ENCODE assay signal across 8 mouse cellular contexts in genomic region chr8:122769251-122770058, GRCm38 (mm10). TPM values are rescaled to one million over a fixed set of nuclear protein-coding genes. Genes with fewer than 3 reads are reported as not detected.
DNase-seq lines count a peak whose midpoint lies in the region; ATAC-seq and TF ChIP-seq lines count a peak whose summit lies in the region.

No protein-coding gene starts in this region.

- TF ChIP-seq CTCF in intestine, postnatal 0 days (IDR thresholded peaks at IDR 0.05; ENCODE audit: low read depth) = no peak

- 0 out of 2 replicates have a peak, but pooled peaks have one; percentile 17 for ATAC-seq in intestine, postnatal 0 days
- ATAC-seq in intestine, embryonic 16.5 days = no peak
- ATAC-seq in megakaryocyte progenitor cell, adult 5-6 weeks (replicated peaks; ENCODE audit: poor library complexity) = no peak

- H3K4me3 ChIP-seq in intestine, postnatal 0 days (ENCODE audit: low read depth, low read length) = no peak overlapping the region
- no peak overlapping the region for H3K4me3 ChIP-seq in intestine, embryonic 16.5 days (ENCODE audit: low read length)

- no peak overlapping the region for H3K27ac ChIP-seq in intestine, postnatal 0 days (ENCODE audit: low read depth, low read length)
- no peak overlapping the region for H3K27ac ChIP-seq in intestine, embryonic 16.5 days (ENCODE audit: low read length)

- WGBS in intestine, postnatal 0 days = 54% methylated on average over 24 of the region's 24 CpGs
- 56% methylated on average over 24 of the region's 24 CpGs for WGBS in intestine, embryonic 16.5 days

- no peak overlapping the region for H3K4me2 ChIP-seq in intestine, postnatal 0 days (replicated peaks; ENCODE audit: low read depth)
- H3K4me2 ChIP-seq in intestine, embryonic 16.5 days (ENCODE audit: low read depth, low read length) = no peak overlapping the region

- H3K27me3 ChIP-seq in intestine, postnatal 0 days (replicated peaks; ENCODE audit: control insufficient read depth, insufficient read depth, low read length) = no peaks in the 10 kb centered on the region
- H3K27me3 ChIP-seq in intestine, embryonic 16.5 days (replicated peaks; ENCODE audit: control insufficient read depth, insufficient read depth, low read length) = no peaks in the 10 kb centered on the region

- no peaks in the 10 kb centered on the region for H3K4me1 ChIP-seq in intestine, postnatal 0 days (replicated peaks; ENCODE audit: control insufficient read depth, insufficient read depth, low read length)
- H3K4me1 ChIP-seq in intestine, embryonic 16.5 days (ENCODE audit: control insufficient read depth, insufficient read depth, low read length) = no peaks in the 10 kb centered on the region

- intact Hi-C loops in left cerebral cortex, postnatal 14 days (cut with DNase I) = no loop called here

- H3K36me3 ChIP-seq in intestine, postnatal 0 days (ENCODE audit: control insufficient read depth, insufficient read depth) = no peaks in the 10 kb centered on the region
- H3K36me3 ChIP-seq in intestine, embryonic 16.5 days (ENCODE audit: control insufficient read depth, insufficient read depth, low read length) = no peaks in the 10 kb centered on the region

- peak; percentile 62 to 66 for DNase-seq in cerebellum, postnatal 36 days
- peak; percentile 69 to 81 for DNase-seq in left cerebral cortex, postnatal 14 days (ENCODE audit: low spot score in 2 of 2)
- DNase-seq in thymus, postnatal 14 days = peak; percentile 81
- no peak for DNase-seq in urinary bladder, postnatal 14 days (ENCODE audit: low spot score)
- no peak for DNase-seq in adipocyte (ENCODE audit: low spot score)

- no peak overlapping the region for H3K9ac ChIP-seq in intestine, postnatal 0 days (ENCODE audit: low read depth, low read length)
- H3K9ac ChIP-seq in intestine, embryonic 16.5 days (ENCODE audit: low read depth, low read length) = no peak overlapping the region

- H3K9me3 ChIP-seq in intestine, postnatal 0 days (ENCODE audit: control insufficient read depth) = no peaks in the 10 kb centered on the region
- H3K9me3 ChIP-seq in intestine, embryonic 16.5 days (ENCODE audit: control insufficient read depth, low read length) = no peaks in the 10 kb centered on the region

RNA-seq across cellular contexts. Expression of gene Acsf3, which starts 5.8 kb away (rescaled TPM):
- 22.8 and 22.9 TPM in 2 replicates for polyA plus RNA-seq in intestine, postnatal 0 days (2015; fragmentation: Nextera tagmentation; extraction: Ambion mirVana)
- 31.4 and 34.5 TPM in 2 replicates for polyA plus RNA-seq in intestine, embryonic 16.5 days (2015; fragmentation: Nextera tagmentation; extraction: Ambion mirVana)
- 10 to 100 TPM; 19.0 to 20.9 TPM for total RNA-seq in left cerebral cortex, postnatal 14 days (2021)
- 4.5 and 5.5 TPM in 2 replicates for total RNA-seq in megakaryocyte progenitor cell, adult 5-6 weeks (2015)
- 5.7 and 6.6 TPM in 2 replicates for total RNA-seq in megakaryocyte progenitor cell, adult 5-6 weeks (2017)

Comparison
In these comparisons a context has a peak if more than half of its experiments do, and no peak if none do; other contexts are left out.
1. DNase-seq: peak in cerebellum, postnatal 36 days (2 of 2), left cerebral cortex, postnatal 14 days (2 of 2) and thymus, postnatal 14 days (single experiment); none in urinary bladder, postnatal 14 days (single experiment) and adipocyte (single experiment).